Mouse (Mus musculus): Measurements from ENCODE around the gene Slc9a2.

- TF ChIP-seq POLR2A (IDR thresholded peaks at IDR 0.05; ENCODE audit: control insufficient read depth, low read depth, low read length) (no peak), CTCF (IDR thresholded peaks at IDR 0.05; ENCODE audit: control insufficient read depth, insufficient read depth, insufficient replicate concordance, low read depth, low read length) (no peak)
Observed at GRCm38 (mm10) chr1:40659017-40659416, 21.4 kb upstream of the Slc9a2 start.

Measured in testis, adult 2 months (tissue).